Mouse (Mus musculus) kidney, postnatal 25 days (tissue): ENCODE measurements at regions not wholly inside any gene's neighbourhood (a gene's known extent, or its start where the extent isn't known, plus 50 kb on each side); places are given as distances from the start of the nearest gene placed in this dataset.
A peak's percentile ranks its signal among the peaks of the same experiment; 100 is the strongest.

Experiments used
- DNase-seq, 2 experiments: peaks; one replicate each; pipeline ENCODE4 v3.0.0; 2021; ENCODE audit warnings: mixed read lengths in 2 of 2

GRCm38 (mm10) chr8:18310927-18311326 is 667.1 kb downstream of the Defb40 start:
- DNase-seq = no peak

- DNase-seq = no peak
Measured at GRCm38 (mm10) chr8:18287536-18288237, 690.4 kb downstream of the Defb40 start.

GRCm38 (mm10) chr8:18279932-18280331 is 698.1 kb downstream of the Defb40 start:
- DNase-seq = no peak

- no peak for DNase-seq
Measured at GRCm38 (mm10) chr8:18268301-18268700, 709.8 kb downstream of the Defb40 start.

GRCm38 (mm10) chr8:18258287-18258961 is 719.6 kb downstream of the Defb40 start:
- no peak for DNase-seq

- no peak for DNase-seq
Measured at GRCm38 (mm10) chr8:18246299-18246698, 731.8 kb downstream of the Defb40 start.

GRCm38 (mm10) chr8:18217599-18217998 is 760.5 kb downstream of the Defb40 start:
- DNase-seq = no peak

GRCm38 (mm10) chr8:18217192-18217591 is 760.9 kb downstream of the Defb40 start:
- DNase-seq = no peak

GRCm38 (mm10) chr8:18216516-18216915 is 761.5 kb downstream of the Defb40 start:
- no peak for DNase-seq

- DNase-seq = no peak
Measured at GRCm38 (mm10) chr8:18210067-18210466, 768.0 kb downstream of the Defb40 start.

- DNase-seq = no peak
Measured at GRCm38 (mm10) chr8:18208658-18209057, 769.4 kb downstream of the Defb40 start.

- DNase-seq = no peak
Measured at GRCm38 (mm10) chr8:18187486-18187885, 790.6 kb downstream of the Defb40 start.

GRCm38 (mm10) chr8:18175544-18176092 is 802.4 kb downstream of the Defb40 start:
- DNase-seq = peak; percentile 4 to 30

- no peak for DNase-seq
Measured at GRCm38 (mm10) chr8:18158619-18159018, 819.4 kb downstream of the Defb40 start.

- no peak for DNase-seq
Measured at GRCm38 (mm10) chr8:18115333-18116044, 862.6 kb downstream of the Defb40 start.

GRCm38 (mm10) chr8:18113262-18113661 is 864.8 kb downstream of the Defb40 start:
- no peak for DNase-seq

- DNase-seq = no peak
Measured at GRCm38 (mm10) chr8:18109480-18109879, 868.6 kb downstream of the Defb40 start.

GRCm38 (mm10) chr8:18106827-18107226 is 871.2 kb downstream of the Defb40 start:
- no peak for DNase-seq

- no peak for DNase-seq
Measured at GRCm38 (mm10) chr8:18065456-18065855, 912.6 kb downstream of the Defb40 start.

- no peak for DNase-seq
Measured at GRCm38 (mm10) chr8:18059526-18059925, 918.5 kb downstream of the Defb40 start.

GRCm38 (mm10) chr8:18021196-18021595 is 956.9 kb downstream of the Defb40 start:
- no peak for DNase-seq

GRCm38 (mm10) chr8:18007567-18007966 is 970.5 kb downstream of the Defb40 start:
- DNase-seq = no peak

GRCm38 (mm10) chr8:18005660-18006059 is 972.4 kb downstream of the Defb40 start:
- DNase-seq = no peak
